Mouse (Mus musculus) cerebellum, postnatal 36 days (tissue): ENCODE results near the gene Klk1b1.
A peak's percentile ranks its signal among the peaks of the same experiment; 100 is the strongest.
"Not testable (repeated sequence)": the region's sequence is repeated elsewhere in the genome, so short reads cannot be mapped to it uniquely, and the experiment has no call there.

Experiments used
- DNase-seq, 2 experiments: peaks; one replicate each; pipeline ENCODE4 v3.0.0; 2021 to 2022; ENCODE audit warnings: mixed read lengths in 2 of 2

The Klk1b1 gene

GRCm38 (mm10) chr7:43966451-43966850 lies at the start of gene Klk1b1:
Klk1b1 (plus strand) TSS chr7:43966751.
- no peak for DNase-seq

GRCm38 (mm10) chr7:43918426-43918825 lies 48.1 kb upstream of the Klk1b1 start:
- DNase-seq = no peak

GRCm38 (mm10) chr7:43918871-43919270 lies 47.7 kb upstream of the Klk1b1 start:
- no peak for DNase-seq

- peak; percentile 43 to 47 for DNase-seq
Observed at GRCm38 (mm10) chr7:43919559-43920451, 46.7 kb upstream of the Klk1b1 start.

- no peak for DNase-seq
Observed at GRCm38 (mm10) chr7:43920582-43920981, 46.0 kb upstream of the Klk1b1 start.

GRCm38 (mm10) chr7:43921087-43921486 lies 45.5 kb upstream of the Klk1b1 start:
- no peak for DNase-seq

GRCm38 (mm10) chr7:43921941-43922340 lies 44.6 kb upstream of the Klk1b1 start:
- no peak for DNase-seq

- DNase-seq = no peak
Observed at GRCm38 (mm10) chr7:43925985-43926384, 40.6 kb upstream of the Klk1b1 start.

- no peak for DNase-seq
Observed at GRCm38 (mm10) chr7:43928521-43928920, 38.0 kb upstream of the Klk1b1 start.

- no peak for DNase-seq
Observed at GRCm38 (mm10) chr7:43932337-43932736, 34.2 kb upstream of the Klk1b1 start.

GRCm38 (mm10) chr7:43933440-43933839 lies 33.1 kb upstream of the Klk1b1 start, which contains the start of gene Klk15:
Klk15 (plus strand) TSS chr7:43933740.
- DNase-seq = no peak

- no peak for DNase-seq
Observed at GRCm38 (mm10) chr7:43934747-43935146, 31.8 kb upstream of the Klk1b1 start.

GRCm38 (mm10) chr7:43936551-43936950 lies 30.0 kb upstream of the Klk1b1 start:
- no peak for DNase-seq

- DNase-seq = not testable (repeated sequence)
Observed at GRCm38 (mm10) chr7:43942293-43942692, 24.3 kb upstream of the Klk1b1 start.

GRCm38 (mm10) chr7:43944727-43945264 lies 21.8 kb upstream of the Klk1b1 start:
- no peak for DNase-seq

- no peak for DNase-seq
Observed at GRCm38 (mm10) chr7:43950364-43950763, 16.2 kb upstream of the Klk1b1 start, which contains the start of gene Klk1b8. Klk1b8 (plus strand) TSS chr7:43950664.

- no peak for DNase-seq
Observed at GRCm38 (mm10) chr7:43952703-43953102, 13.8 kb upstream of the Klk1b1 start.

GRCm38 (mm10) chr7:43967058-43967457 lies 507 bp downstream of the Klk1b1 start:
- DNase-seq = no peak

- no peak for DNase-seq
Observed at GRCm38 (mm10) chr7:43967612-43968011, 1.1 kb downstream of the Klk1b1 start.

GRCm38 (mm10) chr7:43975761-43976160 lies 9.2 kb downstream of the Klk1b1 start, which contains the start of gene Klk1b9:
Klk1b9 (plus strand) TSS chr7:43976061.
- DNase-seq = not testable (repeated sequence)

GRCm38 (mm10) chr7:43985657-43986056 lies 19.1 kb downstream of the Klk1b1 start:
- no peak for DNase-seq

GRCm38 (mm10) chr7:43994821-43995220 lies 28.3 kb downstream of the Klk1b1 start:
- DNase-seq = not testable (repeated sequence)

GRCm38 (mm10) chr7:43995577-43995976 lies 29.0 kb downstream of the Klk1b1 start, which contains the start of gene Klk1b11:
Klk1b11 (plus strand) TSS chr7:43995877.
- DNase-seq = not testable (repeated sequence)

- no peak for DNase-seq
Observed at GRCm38 (mm10) chr7:44004847-44005246, 38.3 kb downstream of the Klk1b1 start.
